Mouse (Mus musculus) lung, embryonic 16.5 days (tissue): ENCODE measurements around the gene Snta1. TPM values are rescaled to one million over a fixed set of nuclear protein-coding genes. Genes with fewer than 3 reads are reported as not detected.

Source experiments
- ATAC-seq: fragments of 200-750 bp; cut with Nextera tagmentation; 2 replicates; pipeline ENCODE4 v1.8.0; 2017; ENCODE audit warnings: low read depth, mild to moderate bottlenecking, moderate library complexity
- H3K27ac ChIP-seq: fragments of 300-500 bp; sonication (generic); 2 replicates; pipeline ENCODE4 v1.5.1; 2014; ENCODE audit warnings: mild to moderate bottlenecking, control low read depth, low read length
- H3K27me3 ChIP-seq: fragments of 300-500 bp; sonication (generic); 2 replicates; pipeline ENCODE4 v1.6.1; 2014; ENCODE audit warnings: low read depth, low read length, mixed read lengths; ENCODE audit not compliant: control insufficient read depth, insufficient read depth
- H3K36me3 ChIP-seq: fragments of 300-500 bp; sonication (generic); 2 replicates; pipeline ENCODE4 v1.6.1; 2014; ENCODE audit warnings: low read length; ENCODE audit not compliant: control insufficient read depth, insufficient read depth
- H3K4me1 ChIP-seq: fragments of 300-500 bp; sonication (generic); replicated peaks from 2 replicates; pipeline ENCODE4 v1.6.1; 2014; ENCODE audit warnings: low read length, mixed read lengths; ENCODE audit not compliant: control insufficient read depth, insufficient read depth
- H3K4me2 ChIP-seq: fragments of 300-500 bp; sonication (generic); 2 replicates; pipeline ENCODE4 v1.6.1; 2014; ENCODE audit warnings: low read depth, low read length, control low read depth
- H3K4me3 ChIP-seq: fragments of 300-500 bp; sonication (generic); 2 replicates; pipeline ENCODE4 v1.5.1; 2014; ENCODE audit warnings: mild to moderate bottlenecking, low read length, control low read depth
- H3K9ac ChIP-seq: fragments of 300-500 bp; sonication (generic); 2 replicates; pipeline ENCODE4 v1.6.1; 2014; ENCODE audit warnings: low read length, control low read depth
- H3K9me3 ChIP-seq: fragments of 300-500 bp; sonication (generic); 2 replicates; pipeline ENCODE4 v1.6.1; 2016; ENCODE audit warnings: low read length; ENCODE audit not compliant: control insufficient read depth
- WGBS: fragments of 180-500 bp; shearing (Covaris S2); extraction: QIAGEN DNeasy Blood & Tissue Kit; methylation state at CpG from one replicate; pipeline ENCODE4 v1.1.7; 2014; 5-methylcytosine and 5-hydroxymethylcytosine counted together
- polyA plus RNA-seq: library from polyadenylated mRNA; unstranded; fragments of >200 nt; fragmentation: Nextera tagmentation; extraction: Ambion mirVana; gene quantifications from 2 replicates; pipeline ENCODE4 v1.2.1, GENCODE M21; 2015

The Snta1 gene
- polyA plus RNA-seq, 1 experiment from 2014 or later = 8.2 TPM

- H3K9me3 ChIP-seq = no peaks in the 10 kb centered on the region
- no peaks in the 10 kb centered on the region for H3K36me3 ChIP-seq
- H3K4me3 ChIP-seq = no peak overlapping the region
- H3K4me2 ChIP-seq = no peak overlapping the region
- H3K27me3 ChIP-seq = no peaks in the 10 kb centered on the region
- peaks cover 3% of the 10 kb centered on the region for H3K4me1 ChIP-seq
- no peak for ATAC-seq
- 77% methylated on average over 3 of the region's 3 CpGs for WGBS
- no peak overlapping the region for H3K27ac ChIP-seq
- H3K9ac ChIP-seq = no peak overlapping the region
Measured at GRCm38 (mm10) chr2:154394602-154395001, 13.3 kb downstream of the Snta1 start.

- Histone ChIP-seq H3K9ac (no peak overlapping the region), H3K27ac (peak overlapping the region; percentile 62; the same call in 1 of the 2 replicates), H3K4me1 (peaks cover 3% of the 10 kb centered on the region), H3K27me3 (no peaks in the 10 kb centered on the region), H3K36me3 (no peaks in the 10 kb centered on the region), H3K4me3 (no peak overlapping the region), H3K4me2 (no peak overlapping the region), H3K9me3 (no peaks in the 10 kb centered on the region)
- ATAC-seq = peak; percentile 87
- 67% methylated on average over 11 of the region's 11 CpGs for WGBS
Measured at GRCm38 (mm10) chr2:154390180-154390964, 17.5 kb downstream of the Snta1 start.

GRCm38 (mm10) chr2:154379103-154379502 lies 28.8 kb downstream of the Snta1 start:
- H3K9me3 ChIP-seq = no peaks in the 10 kb centered on the region
- no peak for ATAC-seq
- H3K27ac ChIP-seq = no peak overlapping the region
- no peak overlapping the region for H3K4me2 ChIP-seq
- no peaks in the 10 kb centered on the region for H3K4me1 ChIP-seq
- H3K36me3 ChIP-seq = no peaks in the 10 kb centered on the region
- no peak overlapping the region for H3K4me3 ChIP-seq
- no peaks in the 10 kb centered on the region for H3K27me3 ChIP-seq
- H3K9ac ChIP-seq = no peak overlapping the region
- 83% methylated on average over 7 of the region's 7 CpGs for WGBS

- Histone ChIP-seq H3K4me3 (no peak overlapping the region), H3K9ac (no peak overlapping the region), H3K4me2 (no peak overlapping the region), H3K27ac (no peak overlapping the region), H3K27me3 (no peaks in the 10 kb centered on the region), H3K4me1 (peaks cover 3% of the 10 kb centered on the region; the same call in 1 of the 2 replicates), H3K36me3 (0 out of 2 replicates have a peak, but pooled peaks cover 2% of the 10 kb centered on the region), H3K9me3 (no peaks in the 10 kb centered on the region)
- no peak for ATAC-seq
- WGBS = 76% methylated on average over 6 of the region's 6 CpGs
Measured at GRCm38 (mm10) chr2:154374807-154375601, 32.9 kb downstream of the Snta1 start.

DNA sequence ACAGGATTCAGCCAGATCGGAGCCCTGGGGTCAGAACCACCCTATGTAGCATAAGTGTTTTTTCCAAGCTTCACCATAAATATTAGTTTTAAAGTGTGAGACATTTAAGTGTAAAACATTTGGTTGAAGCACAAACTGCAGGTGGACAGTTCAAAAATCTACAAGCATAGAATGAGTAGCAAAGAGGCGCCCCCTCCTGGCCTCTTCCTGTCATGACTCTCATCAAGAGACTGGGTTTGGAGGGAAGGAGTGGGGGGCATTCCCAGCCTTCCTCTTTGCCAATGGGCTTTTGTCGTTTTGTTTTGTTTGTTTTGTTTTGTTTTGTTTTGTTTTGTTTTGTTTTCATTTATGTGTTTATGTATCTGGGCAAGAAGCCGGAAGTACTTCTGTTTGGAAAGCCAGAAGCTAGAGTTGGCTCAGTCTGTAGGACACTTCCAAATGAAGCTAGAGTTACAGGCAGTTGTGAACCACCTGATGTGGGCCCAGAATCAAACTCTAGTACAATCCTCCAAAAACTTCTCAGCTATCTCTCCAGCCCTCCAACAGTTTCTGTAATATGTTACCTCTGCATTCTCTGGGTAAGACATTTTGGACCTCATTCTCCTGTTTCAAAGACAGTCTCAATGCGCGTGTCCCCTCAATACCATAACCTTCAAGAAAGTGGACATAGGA lies 33.8 kb downstream of the Snta1 start:
- peaks cover 3% of the 10 kb centered on the region; the same call in 1 of the 2 replicates for H3K4me1 ChIP-seq
- no peak overlapping the region for H3K9ac ChIP-seq
- no peaks in the 10 kb centered on the region for H3K27me3 ChIP-seq
- H3K4me3 ChIP-seq = no peak overlapping the region
- 0 out of 2 replicates have a peak, but pooled peaks cover 2% of the 10 kb centered on the region for H3K36me3 ChIP-seq
- no peak overlapping the region for H3K27ac ChIP-seq
- H3K9me3 ChIP-seq = no peaks in the 10 kb centered on the region
- ATAC-seq = no peak
- H3K4me2 ChIP-seq = no peak overlapping the region
- 58% methylated on average over 6 of the region's 6 CpGs for WGBS

GRCm38 (mm10) chr2:154372842-154373500 lies 34.9 kb downstream of the Snta1 start, which contains the start of gene Cdk5rap1:
TSS of gene Cdk5rap1 (minus strand) at chr2:154373010.
- Histone ChIP-seq H3K36me3 (0 out of 2 replicates have a peak, but pooled peaks cover 2% of the 10 kb centered on the region), H3K9me3 (no peaks in the 10 kb centered on the region), H3K4me1 (peaks cover 3% of the 10 kb centered on the region; the same call in 1 of the 2 replicates), H3K27ac (peak within 1 kb of the TSS; percentile 89), H3K4me3 (peak within 1 kb of the TSS; percentile 69), H3K27me3 (no peaks in the 10 kb centered on the region), H3K4me2 (peak within 1 kb of the TSS; percentile 85), H3K9ac (peak within 1 kb of the TSS; percentile 88)
- peak; percentile 39 for ATAC-seq
- WGBS = 10% methylated on average over 9 of the region's 9 CpGs

DNA sequence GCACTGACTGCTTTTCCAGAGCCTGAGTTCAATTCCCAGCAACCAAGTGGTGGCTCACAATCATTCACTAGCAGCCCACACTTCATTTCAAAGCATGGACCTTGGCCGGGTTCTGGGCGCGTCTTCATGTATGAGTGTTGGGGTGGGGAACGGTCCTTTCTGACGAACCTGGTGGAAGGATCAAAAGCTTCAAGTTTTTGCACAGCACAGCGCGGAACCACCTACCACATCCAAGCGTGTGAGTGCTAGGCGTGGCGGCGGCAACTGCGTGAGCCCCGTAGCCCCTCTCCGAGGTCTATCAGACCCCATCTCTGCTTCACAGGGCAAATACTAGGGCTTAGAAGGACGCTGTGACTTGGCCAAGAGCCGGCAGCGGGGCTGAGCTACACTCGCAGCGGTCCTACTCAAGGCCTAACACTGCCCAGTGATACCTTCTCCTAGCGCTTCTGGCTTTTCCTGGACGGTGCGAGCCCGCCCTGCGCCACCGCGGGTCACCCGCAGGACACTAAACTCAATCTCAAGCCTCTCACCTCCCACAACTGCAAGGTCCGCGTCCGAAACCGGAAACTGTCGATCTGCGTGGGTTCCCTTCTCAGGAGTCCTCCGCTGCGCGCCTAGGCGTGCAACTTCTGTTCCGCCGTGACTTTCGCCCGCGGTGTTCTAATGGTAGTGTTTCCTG lies 35.6 kb downstream of the Snta1 start:
- Histone ChIP-seq H3K4me3 (peak overlapping the region; percentile 69), H3K27me3 (no peaks in the 10 kb centered on the region), H3K9ac (peak overlapping the region; percentile 88), H3K4me1 (peaks cover 3% of the 10 kb centered on the region; the same call in 1 of the 2 replicates), H3K27ac (peak overlapping the region; percentile 89), H3K36me3 (peaks cover 8% of the 10 kb centered on the region; the same call in 1 of the 2 replicates), H3K9me3 (no peaks in the 10 kb centered on the region), H3K4me2 (peak overlapping the region; percentile 85)
- WGBS = under 1% methylated on average over 42 of the region's 42 CpGs
- ATAC-seq = peak; percentile 94

DNA sequence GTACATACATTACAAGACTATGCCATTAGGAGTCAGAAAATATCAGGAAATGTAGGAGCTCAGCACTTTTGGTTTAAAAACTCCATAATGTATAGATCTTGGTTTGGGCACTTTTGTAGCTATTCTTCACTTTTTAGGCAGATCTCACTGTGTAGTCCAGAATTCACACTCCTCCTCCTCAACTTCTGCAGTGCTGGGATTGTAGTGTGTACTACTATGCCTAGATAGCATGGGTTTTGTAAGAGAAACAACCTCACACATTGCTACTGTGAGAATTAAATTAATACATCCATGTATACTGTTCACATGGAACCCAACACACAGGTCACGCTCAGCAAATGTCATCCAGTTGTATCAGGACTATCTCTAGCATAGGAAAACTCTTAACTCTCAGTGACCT lies 40.4 kb downstream of the Snta1 start:
- WGBS = 92% methylated on average over 1 of the region's 1 CpGs
- Histone ChIP-seq H3K4me1 (no peaks in the 10 kb centered on the region), H3K9ac (no peak overlapping the region), H3K4me3 (no peak overlapping the region), H3K27ac (no peak overlapping the region), H3K36me3 (peaks cover 25% of the 10 kb centered on the region), H3K4me2 (no peak overlapping the region), H3K27me3 (no peaks in the 10 kb centered on the region), H3K9me3 (no peaks in the 10 kb centered on the region)
- ATAC-seq = no peak
